Mouse (Mus musculus) midbrain, embryonic 13.5 days (tissue): ENCODE results near the gene Aifm2. TPM values are rescaled to one million over a fixed set of nuclear protein-coding genes. Genes with fewer than 3 reads are reported as not detected.

Experiments
- ATAC-seq: fragments of 200-750 bp; cut with Nextera tagmentation; 2 replicates; pipeline ENCODE4 v1.8.0; 2017; ENCODE audit warnings: mild to moderate bottlenecking, moderate TSS enrichment, moderate library complexity
- H3K27ac ChIP-seq: fragments of 300-500 bp; sonication (generic); 2 replicates; pipeline ENCODE4 v1.5.1; 2015; ENCODE audit warnings: inconsistent platforms, mild to moderate bottlenecking, moderate library complexity
- H3K27me3 ChIP-seq: fragments of 300-500 bp; sonication (generic); 2 replicates; pipeline ENCODE4 v1.6.1; 2015; ENCODE audit warnings: mild to moderate bottlenecking, inconsistent platforms
- H3K36me3 ChIP-seq: fragments of 300-500 bp; sonication (generic); 2 replicates; pipeline ENCODE4 v1.6.1; 2015; ENCODE audit warnings: mild to moderate bottlenecking, inconsistent platforms
- H3K4me1 ChIP-seq: fragments of 300-500 bp; sonication (generic); replicated peaks from 2 replicates; pipeline ENCODE4 v1.6.1; 2015; ENCODE audit warnings: inconsistent platforms
- H3K4me2 ChIP-seq: fragments of 300-500 bp; sonication (generic); replicated peaks from 2 replicates; pipeline ENCODE4 v1.6.1; 2015; ENCODE audit warnings: moderate library complexity, mild to moderate bottlenecking, inconsistent platforms
- H3K4me3 ChIP-seq: fragments of 300-500 bp; sonication (generic); replicated peaks from 2 replicates; pipeline ENCODE4 v1.5.1; 2015; ENCODE audit warnings: mild to moderate bottlenecking, inconsistent platforms
- H3K9ac ChIP-seq: fragments of 300-500 bp; sonication (generic); replicated peaks from 2 replicates; pipeline ENCODE4 v1.6.1; 2015; ENCODE audit warnings: mild to moderate bottlenecking, inconsistent platforms
- H3K9me3 ChIP-seq: fragments of 300-500 bp; sonication (generic); 2 replicates; pipeline ENCODE4 v1.6.1; 2016; ENCODE audit warnings: mild to moderate bottlenecking, inconsistent platforms
- WGBS: fragments of 180-500 bp; shearing (Covaris S2); methylation state at CpG from one replicate; pipeline ENCODE4 v1.1.7; 2015; 5-methylcytosine and 5-hydroxymethylcytosine counted together
- polyA plus RNA-seq: library from polyadenylated mRNA; unstranded; fragments of >200 nt; fragmentation: Nextera tagmentation; extraction: Ambion mirVana; gene quantifications from 2 replicates; pipeline ENCODE4 v1.2.1, GENCODE M21; 2015

Aifm2 gene
- 4.9 and 6.5 TPM in 2 replicates for polyA plus RNA-seq

DNA sequence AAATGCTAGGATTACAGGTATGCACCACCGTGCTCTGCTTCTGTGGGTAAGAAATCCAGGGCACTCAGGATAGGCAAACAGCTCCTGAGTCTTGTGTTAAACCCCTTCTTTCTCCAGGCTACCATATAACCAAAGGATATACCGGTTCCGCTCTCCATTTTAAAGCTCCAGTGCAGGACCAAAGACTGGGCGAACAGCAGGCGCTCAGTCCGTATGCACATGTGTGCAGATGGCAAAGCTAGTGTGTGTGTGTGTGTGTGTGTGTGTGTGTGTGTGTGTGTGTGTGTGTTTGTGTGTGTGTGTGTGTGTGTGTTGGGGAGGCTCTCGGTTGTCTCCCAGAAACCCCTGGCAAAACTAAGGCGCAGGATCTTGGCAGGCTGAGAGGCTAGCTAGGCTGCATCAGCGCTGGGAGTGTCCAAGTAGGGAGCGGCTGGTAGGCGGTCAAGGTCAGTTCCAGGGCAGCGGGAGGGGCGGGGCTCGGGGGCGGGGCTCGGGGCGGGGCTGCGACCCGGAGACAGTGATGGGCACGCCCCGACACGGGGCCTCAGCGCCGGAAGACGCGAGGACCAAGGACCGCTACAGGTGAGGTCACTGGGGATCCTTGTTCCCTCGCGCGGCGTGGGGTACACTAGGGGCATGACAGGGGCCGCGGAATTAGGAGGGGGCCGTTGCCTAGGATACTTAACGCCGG is at the start of gene Aifm2:
Aifm2 (plus strand) TSS at position 493 of the 691 bp plus-strand sequence.
- H3K4me3 ChIP-seq = peak within 1 kb of the TSS; percentile 52
- peaks cover 10% of the 10 kb centered on the region for H3K4me1 ChIP-seq
- 14% methylated on average over 32 of the region's 36 CpGs for WGBS
- peaks cover 24% of the 10 kb centered on the region; the same call in 1 of the 2 replicates for H3K27me3 ChIP-seq
- peak; percentile 88 for ATAC-seq
- no peaks in the 10 kb centered on the region for H3K9me3 ChIP-seq
- H3K27ac ChIP-seq = no peak within 1 kb of the TSS
- H3K4me2 ChIP-seq = peak within 1 kb of the TSS; percentile 87
- H3K9ac ChIP-seq = peak within 1 kb of the TSS; percentile 62
- H3K36me3 ChIP-seq = no peaks in the 10 kb centered on the region

GRCm38 (mm10) chr10:61665651-61666050 is 49.4 kb upstream of the Aifm2 start:
- no peaks in the 10 kb centered on the region for H3K27me3 ChIP-seq
- no peak overlapping the region for H3K9ac ChIP-seq
- 90% methylated on average over 3 of the region's 3 CpGs for WGBS
- no peak overlapping the region for H3K27ac ChIP-seq
- H3K9me3 ChIP-seq = no peaks in the 10 kb centered on the region
- H3K4me2 ChIP-seq = no peak overlapping the region
- 0 out of 2 replicates have a peak, but pooled peaks cover 4% of the 10 kb centered on the region for H3K4me1 ChIP-seq
- no peak overlapping the region for H3K4me3 ChIP-seq
- H3K36me3 ChIP-seq = peaks cover 93% of the 10 kb centered on the region
- no peak for ATAC-seq

DNA sequence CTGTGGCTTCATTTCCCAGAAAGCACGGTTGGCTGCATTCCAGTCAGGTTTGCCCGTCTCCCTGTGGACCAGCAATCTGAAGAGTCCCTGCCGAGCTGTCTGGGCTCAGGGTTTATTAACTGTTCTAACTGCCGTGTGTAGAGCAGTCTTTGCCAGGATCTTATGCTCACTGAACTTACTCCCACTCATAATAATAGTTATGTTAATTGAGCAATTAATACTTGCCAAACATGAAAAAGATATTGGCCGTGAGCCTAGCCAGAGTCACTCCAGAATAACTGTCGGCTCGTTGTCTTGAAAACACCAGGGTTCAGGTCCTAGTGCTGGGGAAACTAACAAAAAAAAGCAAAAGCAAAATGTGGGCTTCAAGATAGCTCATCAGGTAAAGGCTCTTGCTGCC is 45.8 kb upstream of the Aifm2 start:
- ATAC-seq = no peak
- H3K27me3 ChIP-seq = no peaks in the 10 kb centered on the region
- no peak overlapping the region for H3K4me2 ChIP-seq
- no peak overlapping the region for H3K27ac ChIP-seq
- H3K36me3 ChIP-seq = peaks cover 91% of the 10 kb centered on the region
- no peaks in the 10 kb centered on the region for H3K4me1 ChIP-seq
- no peak overlapping the region for H3K9ac ChIP-seq
- no peak overlapping the region for H3K4me3 ChIP-seq
- H3K9me3 ChIP-seq = no peaks in the 10 kb centered on the region
- WGBS = 88% methylated on average over 7 of the region's 7 CpGs

DNA sequence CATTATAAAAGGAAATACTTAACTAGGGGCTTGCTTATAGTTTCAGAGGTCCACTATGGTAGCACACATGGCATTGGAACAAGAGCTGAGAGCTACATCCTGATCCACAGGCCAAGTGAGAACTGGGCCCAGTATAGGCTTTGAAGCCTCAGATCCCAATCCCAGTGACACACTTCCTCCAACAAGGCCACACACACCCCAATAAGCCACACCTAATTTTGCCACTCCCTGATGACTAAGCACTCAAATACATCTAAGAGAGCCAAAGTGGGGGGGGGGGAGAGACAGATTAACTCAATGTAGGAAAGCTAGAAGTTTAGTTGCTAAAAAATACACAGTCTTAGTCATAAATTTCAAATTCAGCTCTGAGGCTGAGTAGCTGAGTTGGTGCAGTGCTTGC is 45.2 kb upstream of the Aifm2 start:
- ATAC-seq = no peak
- H3K36me3 ChIP-seq = peaks cover 91% of the 10 kb centered on the region

GRCm38 (mm10) chr10:61670758-61671157 is 44.3 kb upstream of the Aifm2 start:
- WGBS = 96% methylated on average over 3 of the region's 3 CpGs
- Histone ChIP-seq H3K36me3 (peaks cover 88% of the 10 kb centered on the region), H3K27me3 (no peaks in the 10 kb centered on the region), H3K9ac (no peak overlapping the region), H3K4me2 (no peak overlapping the region), H3K4me1 (no peaks in the 10 kb centered on the region), H3K27ac (no peak overlapping the region), H3K9me3 (no peaks in the 10 kb centered on the region), H3K4me3 (no peak overlapping the region)
- no peak for ATAC-seq

More for the DNA sequence above, 45.2 kb upstream of the Aifm2 start:
- H3K27me3 ChIP-seq = no peaks in the 10 kb centered on the region
- no peaks in the 10 kb centered on the region for H3K4me1 ChIP-seq
- no peak overlapping the region for H3K4me3 ChIP-seq
- H3K9ac ChIP-seq = no peak overlapping the region
- no peaks in the 10 kb centered on the region for H3K9me3 ChIP-seq
- H3K4me2 ChIP-seq = no peak overlapping the region
- H3K27ac ChIP-seq = no peak overlapping the region

GRCm38 (mm10) chr10:61675935-61676334 is 39.1 kb upstream of the Aifm2 start:
- WGBS = 86% methylated on average over 3 of the region's 3 CpGs
- H3K27ac ChIP-seq = no peak overlapping the region
- H3K4me1 ChIP-seq = peaks cover 10% of the 10 kb centered on the region

GRCm38 (mm10) chr10:61679545-61679944 is 35.5 kb upstream of the Aifm2 start:
- Histone ChIP-seq H3K27ac (peak overlapping the region; percentile 77), H3K4me3 (peak overlapping the region; percentile 96), H3K4me1 (peaks cover 28% of the 10 kb centered on the region), H3K36me3 (peaks cover 14% of the 10 kb centered on the region), H3K4me2 (peak overlapping the region; percentile 62), H3K9ac (peak overlapping the region; percentile 67), H3K9me3 (no peaks in the 10 kb centered on the region), H3K27me3 (no peaks in the 10 kb centered on the region)
- ATAC-seq = no peak; the same call in 1 of the 2 replicates
- WGBS = 29% methylated on average over 9 of the region's 9 CpGs

More at GRCm38 (mm10) chr10:61675935-61676334, 39.1 kb upstream of the Aifm2 start:
- Histone ChIP-seq H3K4me2 (no peak overlapping the region), H3K4me3 (no peak overlapping the region), H3K36me3 (peaks cover 45% of the 10 kb centered on the region), H3K9ac (no peak overlapping the region), H3K9me3 (no peaks in the 10 kb centered on the region), H3K27me3 (no peaks in the 10 kb centered on the region)
- ATAC-seq = no peak

GRCm38 (mm10) chr10:61680015-61680913 is 34.8 kb upstream of the Aifm2 start, which contains the start of gene Sar1a:
Gene Sar1a, plus strand, starts transcription at chr10:61680299.
- peak within 1 kb of the TSS; percentile 96 for H3K9ac ChIP-seq
- ATAC-seq = peak; percentile 100
- peak within 1 kb of the TSS; percentile 96 for H3K4me3 ChIP-seq
- H3K9me3 ChIP-seq = no peaks in the 10 kb centered on the region
- H3K36me3 ChIP-seq = peaks cover 14% of the 10 kb centered on the region
- under 1% methylated on average over 79 of the region's 84 CpGs for WGBS
- peaks cover 28% of the 10 kb centered on the region for H3K4me1 ChIP-seq
- no peaks in the 10 kb centered on the region for H3K27me3 ChIP-seq
- H3K4me2 ChIP-seq = peak within 1 kb of the TSS; percentile 96
- H3K27ac ChIP-seq = peak within 1 kb of the TSS; percentile 77

GRCm38 (mm10) chr10:61689405-61689804 is 25.7 kb upstream of the Aifm2 start:
- H3K9me3 ChIP-seq = no peaks in the 10 kb centered on the region
- no peak for ATAC-seq
- H3K9ac ChIP-seq = no peak overlapping the region
- peaks cover 90% of the 10 kb centered on the region for H3K36me3 ChIP-seq
- H3K4me2 ChIP-seq = no peak overlapping the region
- H3K27ac ChIP-seq = no peak overlapping the region
- no peaks in the 10 kb centered on the region for H3K27me3 ChIP-seq
- WGBS = 91% methylated on average over 8 of the region's 8 CpGs
- no peak overlapping the region for H3K4me3 ChIP-seq
- H3K4me1 ChIP-seq = no peaks in the 10 kb centered on the region

DNA sequence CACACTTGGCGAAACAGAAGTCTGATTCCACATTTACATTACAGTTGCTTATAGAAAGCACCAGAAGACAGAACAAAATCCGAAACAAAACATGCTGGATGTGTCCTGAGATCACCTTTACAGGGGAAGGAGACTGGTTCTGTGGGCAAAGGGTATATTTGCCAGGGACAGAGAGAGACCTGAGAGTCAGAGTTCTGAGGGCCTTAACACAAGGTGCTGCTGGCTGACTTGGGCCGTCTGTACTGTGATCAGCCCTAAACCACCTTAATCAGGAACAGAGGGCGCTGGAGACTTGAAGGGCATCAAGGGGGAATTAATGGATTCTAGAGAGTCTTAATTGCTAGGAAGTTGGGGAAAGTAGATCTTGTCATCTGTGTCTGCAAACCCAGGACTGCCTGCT is 21.5 kb upstream of the Aifm2 start:
- WGBS = 74% methylated on average over 4 of the region's 4 CpGs
- H3K27ac ChIP-seq = no peak overlapping the region
- H3K36me3 ChIP-seq = peaks cover 51% of the 10 kb centered on the region

DNA sequence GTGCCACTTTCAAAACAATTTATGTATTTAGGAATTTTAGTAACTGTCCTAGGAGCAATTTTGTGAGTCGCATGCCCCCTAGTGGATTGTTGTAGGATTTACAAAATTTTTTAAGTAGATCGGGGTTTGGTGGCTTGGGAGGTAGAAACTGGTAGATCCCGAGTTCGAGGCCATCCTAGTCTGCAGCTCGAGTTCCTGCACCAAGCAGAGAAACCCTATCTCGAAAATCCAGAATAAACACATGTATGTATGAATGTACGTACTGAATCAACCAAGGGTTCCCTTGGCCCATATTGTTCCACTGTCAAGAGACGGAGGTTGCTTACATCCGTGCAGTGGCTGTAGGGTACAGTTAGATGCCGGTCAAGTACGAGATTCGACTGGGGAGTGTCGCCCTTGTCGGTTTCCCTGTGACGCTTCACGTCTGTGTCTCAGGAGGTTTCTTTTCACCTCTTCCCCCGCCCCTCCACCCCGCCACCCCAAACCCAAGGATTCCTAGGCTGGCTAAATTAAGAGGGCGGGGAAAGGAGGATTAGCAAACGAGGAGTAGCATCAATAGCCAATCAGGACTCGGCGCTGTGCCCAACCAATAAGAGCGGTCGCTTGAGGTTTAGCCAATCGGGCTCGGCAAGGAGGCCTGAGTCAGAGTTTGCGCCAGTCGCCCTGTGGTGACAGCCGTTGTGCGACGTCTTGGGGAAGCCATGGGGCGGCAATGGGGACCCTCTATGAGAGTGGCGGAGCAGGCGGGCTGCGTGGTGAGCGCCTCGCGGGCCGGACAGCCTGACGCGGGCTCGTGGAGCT is 20.0 kb upstream of the Aifm2 start, which contains the start of gene Tysnd1:
Tysnd1 (plus strand) TSS at position 645 of the 801 bp plus-strand sequence.
- H3K9me3 ChIP-seq = no peaks in the 10 kb centered on the region
- H3K9ac ChIP-seq = peak within 1 kb of the TSS; percentile 82
- WGBS = under 1% methylated on average over 42 of the region's 42 CpGs
- no peaks in the 10 kb centered on the region for H3K27me3 ChIP-seq
- peak; percentile 98 for ATAC-seq
- peak within 1 kb of the TSS; percentile 72 for H3K27ac ChIP-seq
- peaks cover 20% of the 10 kb centered on the region for H3K4me1 ChIP-seq
- peak within 1 kb of the TSS; percentile 100 for H3K4me2 ChIP-seq
- peaks cover 43% of the 10 kb centered on the region for H3K36me3 ChIP-seq
- peak within 1 kb of the TSS; percentile 96 for H3K4me3 ChIP-seq

More for the DNA sequence above, 21.5 kb upstream of the Aifm2 start:
- Histone ChIP-seq H3K9me3 (no peaks in the 10 kb centered on the region), H3K27me3 (no peaks in the 10 kb centered on the region), H3K4me1 (peaks cover 17% of the 10 kb centered on the region), H3K9ac (no peak overlapping the region), H3K4me2 (no peak overlapping the region), H3K4me3 (no peak overlapping the region)
- ATAC-seq = no peak
